Mouse (Mus musculus) megakaryocyte, embryonic 14.5 days (primary cell): ENCODE results near the gene Klhl32. TPM values are rescaled to one million over a fixed set of nuclear protein-coding genes. Genes with fewer than 3 reads are reported as not detected.

Source experiments
- H3K27me3 ChIP-seq: replicated peaks from 2 replicates; pipeline ENCODE3; 2012; ENCODE audit warnings: inconsistent platforms
- H3K36me3 ChIP-seq: replicated peaks from 2 replicates; pipeline ENCODE3; 2012; ENCODE audit warnings: low read length, inconsistent platforms, mixed read lengths
- H3K4me1 ChIP-seq: 2 replicates; pipeline ENCODE4 v1.6.1; 2012; ENCODE audit warnings: inconsistent platforms
- H3K4me3 ChIP-seq: replicated peaks from 2 replicates; pipeline ENCODE3; 2012; ENCODE audit warnings: moderate library complexity, mild to moderate bottlenecking, inconsistent platforms
- H3K9me3 ChIP-seq: 2 replicates; pipeline ENCODE4 v1.6.1; 2012; ENCODE audit warnings: inconsistent platforms
- FLI1 ChIP-seq: IDR thresholded peaks from 2 replicates; pipeline ENCODE4 v1.6.1; 2012; ENCODE audit warnings: low read length, inconsistent platforms, mixed read lengths
- GATA1 ChIP-seq: IDR thresholded peaks from 3 replicates; pipeline ENCODE4 v1.6.1; 2012; ENCODE audit warnings: mixed read lengths, low read length, inconsistent platforms, borderline replicate concordance
- polyA plus RNA-seq: library from polyadenylated mRNA; stranded (reverse); fragments of >175 nt; gene quantifications from 2 replicates; pipeline ENCODE4 v1.2.3, GENCODE M21; 2012; ENCODE audit warnings: low replicate concordance; ENCODE audit not compliant: insufficient read depth

Klhl32 gene
- polyA plus RNA-seq, 1 experiment: 0.07 TPM

- no peak for TF ChIP-seq GATA1
- TF ChIP-seq FLI1: no peak
- Histone ChIP-seq H3K4me3 (no peak overlapping the region), H3K27me3 (no peaks in the 10 kb centered on the region), H3K36me3 (peaks cover 86% of the 10 kb centered on the region), H3K9me3 (no peaks in the 10 kb centered on the region), H3K4me1 (no peaks in the 10 kb centered on the region)
Measured at GRCm38 (mm10) chr4:24601711-24602110, 249.2 kb downstream of the Klhl32 start.

GRCm38 (mm10) chr4:24598637-24599036, 252.3 kb downstream of the Klhl32 start:
- no peaks in the 10 kb centered on the region; the same call in 1 of the 2 replicates for H3K4me1 ChIP-seq

DNA sequence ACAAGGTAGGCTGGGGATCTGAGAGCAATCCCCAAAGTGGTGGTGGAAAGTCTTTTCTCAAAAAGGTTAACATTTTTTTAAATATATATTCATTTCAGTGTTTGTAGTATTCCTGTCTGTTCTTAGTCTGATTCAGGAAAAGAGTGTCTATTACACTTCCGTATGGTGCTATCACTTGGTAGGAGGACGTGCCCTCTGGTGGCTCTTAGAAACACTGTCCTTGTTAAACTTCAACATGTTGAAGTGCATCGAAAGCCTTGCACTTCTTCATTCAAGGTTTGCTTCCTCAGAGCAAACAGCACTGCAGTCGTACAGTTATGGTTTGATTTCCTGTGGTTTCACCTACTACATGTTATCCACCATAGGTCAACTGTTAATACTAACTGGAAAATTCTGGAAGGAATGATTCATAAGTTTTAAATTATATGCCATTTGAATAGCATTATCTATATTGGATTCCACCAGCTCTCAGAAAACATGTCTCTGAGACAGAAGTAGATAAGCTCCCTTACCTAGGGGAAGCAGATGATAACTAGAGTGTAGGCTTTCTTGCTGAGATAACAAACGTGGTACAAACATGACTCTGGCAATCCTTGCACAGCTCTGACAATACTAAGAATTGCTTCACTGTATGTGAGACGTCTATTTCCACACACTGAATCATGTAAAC, 253.8 kb downstream of the Klhl32 start:
- no peaks in the 10 kb centered on the region; the same call in 1 of the 2 replicates for H3K4me1 ChIP-seq
- TF ChIP-seq FLI1 (no peak), GATA1 (no peak)
- no peak overlapping the region for H3K4me3 ChIP-seq
- peaks cover 73% of the 10 kb centered on the region for H3K36me3 ChIP-seq
- H3K9me3 ChIP-seq: no peaks in the 10 kb centered on the region
- H3K27me3 ChIP-seq: no peaks in the 10 kb centered on the region

More at GRCm38 (mm10) chr4:24598637-24599036, 252.3 kb downstream of the Klhl32 start:
- no peaks in the 10 kb centered on the region for H3K27me3 ChIP-seq
- peaks cover 80% of the 10 kb centered on the region for H3K36me3 ChIP-seq
- TF ChIP-seq GATA1 (no peak), FLI1 (no peak)
- H3K9me3 ChIP-seq: no peaks in the 10 kb centered on the region
- no peak overlapping the region for H3K4me3 ChIP-seq

GRCm38 (mm10) chr4:24594824-24595223, 256.1 kb downstream of the Klhl32 start:
- no peak for TF ChIP-seq GATA1
- TF ChIP-seq FLI1: no peak
- Histone ChIP-seq H3K9me3 (no peaks in the 10 kb centered on the region), H3K36me3 (peaks cover 65% of the 10 kb centered on the region), H3K4me1 (no peaks in the 10 kb centered on the region; the same call in 1 of the 2 replicates), H3K27me3 (no peaks in the 10 kb centered on the region), H3K4me3 (no peak overlapping the region)

DNA sequence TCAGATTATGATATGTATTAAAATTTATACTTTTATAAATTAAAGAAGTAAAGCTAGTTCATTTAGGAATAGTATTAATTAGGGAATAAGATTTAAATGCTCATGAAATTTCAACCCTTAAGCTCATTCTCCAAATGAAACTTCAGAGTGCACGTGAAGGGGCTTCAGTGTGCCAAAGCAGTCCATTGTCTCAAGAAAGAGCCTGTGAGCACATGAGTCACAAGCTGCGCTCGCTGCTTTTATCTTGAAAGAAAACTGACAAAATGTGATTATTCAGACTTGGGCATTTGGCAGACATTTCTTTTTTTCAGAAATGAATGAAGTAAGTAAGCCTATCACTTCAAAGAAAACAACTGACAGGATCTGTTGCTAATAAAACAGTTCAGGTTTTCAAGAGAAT, 266.9 kb downstream of the Klhl32 start:
- Histone ChIP-seq H3K4me1 (no peaks in the 10 kb centered on the region), H3K9me3 (no peaks in the 10 kb centered on the region), H3K36me3 (peaks cover 74% of the 10 kb centered on the region), H3K4me3 (no peak overlapping the region), H3K27me3 (no peaks in the 10 kb centered on the region)
- TF ChIP-seq GATA1 (no peak), FLI1 (no peak)

DNA sequence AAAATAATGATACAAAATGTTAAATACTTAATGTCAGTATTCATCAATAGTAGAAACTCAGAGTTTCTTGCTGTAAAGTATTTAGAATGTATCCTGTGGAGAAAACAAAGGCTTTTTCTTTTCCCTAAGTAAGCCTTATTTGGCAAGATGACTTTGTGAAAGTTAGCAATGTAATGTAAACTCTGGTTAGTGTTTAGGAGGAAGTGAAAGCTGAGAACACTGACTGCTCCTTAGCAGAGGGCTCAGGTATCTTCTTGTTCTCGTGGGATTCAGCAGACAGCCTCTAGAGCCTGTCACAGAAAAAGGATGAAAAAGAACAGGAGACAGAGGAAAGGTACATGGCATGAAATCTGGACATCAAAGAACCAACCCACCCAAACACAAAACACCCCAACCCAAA, 268.6 kb downstream of the Klhl32 start:
- Histone ChIP-seq H3K4me3 (no peak overlapping the region), H3K9me3 (no peaks in the 10 kb centered on the region), H3K4me1 (0 out of 2 replicates have a peak, but pooled peaks cover 3% of the 10 kb centered on the region), H3K36me3 (peaks cover 73% of the 10 kb centered on the region), H3K27me3 (no peaks in the 10 kb centered on the region)
- TF ChIP-seq FLI1 (no peak), GATA1 (no peak)

GRCm38 (mm10) chr4:24577594-24577993, 273.3 kb downstream of the Klhl32 start:
- Histone ChIP-seq H3K4me1 (0 out of 2 replicates have a peak, but pooled peaks cover 3% of the 10 kb centered on the region), H3K27me3 (no peaks in the 10 kb centered on the region), H3K9me3 (no peaks in the 10 kb centered on the region), H3K36me3 (peaks cover 54% of the 10 kb centered on the region), H3K4me3 (no peak overlapping the region)
- TF ChIP-seq FLI1: no peak
- TF ChIP-seq GATA1: no peak

GRCm38 (mm10) chr4:24574276-24574675, 276.6 kb downstream of the Klhl32 start:
- no peak overlapping the region for H3K4me3 ChIP-seq
- peaks cover 34% of the 10 kb centered on the region for H3K36me3 ChIP-seq
- TF ChIP-seq GATA1 (no peak), FLI1 (no peak)
- no peaks in the 10 kb centered on the region for H3K27me3 ChIP-seq
- peaks cover 3% of the 10 kb centered on the region for H3K4me1 ChIP-seq
- H3K9me3 ChIP-seq: no peaks in the 10 kb centered on the region

GRCm38 (mm10) chr4:24568989-24569556, 281.9 kb downstream of the Klhl32 start:
- H3K4me3 ChIP-seq: no peak overlapping the region
- TF ChIP-seq GATA1: no peak
- TF ChIP-seq FLI1: no peak
- no peaks in the 10 kb centered on the region for H3K27me3 ChIP-seq
- peaks cover 18% of the 10 kb centered on the region for H3K36me3 ChIP-seq
- H3K9me3 ChIP-seq: no peaks in the 10 kb centered on the region
- H3K4me1 ChIP-seq: peaks cover 10% of the 10 kb centered on the region

GRCm38 (mm10) chr4:24568026-24568425, 282.9 kb downstream of the Klhl32 start:
- H3K4me1 ChIP-seq: peaks cover 10% of the 10 kb centered on the region

More at GRCm38 (mm10) chr4:24568026-24568425, 282.9 kb downstream of the Klhl32 start:
- no peaks in the 10 kb centered on the region for H3K27me3 ChIP-seq
- peaks cover 18% of the 10 kb centered on the region for H3K36me3 ChIP-seq
- H3K4me3 ChIP-seq: no peak overlapping the region
- H3K9me3 ChIP-seq: no peaks in the 10 kb centered on the region
- TF ChIP-seq GATA1: no peak
- no peak for TF ChIP-seq FLI1

Other genes with a start within 250 kb of the Klhl32 start
- gene Ndufaf4, start 47.0 kb upstream of the Klhl32 start, polyA plus RNA-seq: 1.7 and 10.1 TPM in 2 replicates
- not detected in 2 replicates for gene Gpr63, start 115.3 kb upstream of the Klhl32 start, polyA plus RNA-seq